Mouse (Mus musculus) megakaryocyte, embryonic 14.5 days (primary cell): ENCODE results near the gene Fbp2.

Source experiments
- FLI1 ChIP-seq: IDR thresholded peaks from 2 replicates; pipeline ENCODE4 v1.6.1; 2012; ENCODE audit warnings: low read length, inconsistent platforms, mixed read lengths
- GATA1 ChIP-seq: IDR thresholded peaks from 3 replicates; pipeline ENCODE4 v1.6.1; 2012; ENCODE audit warnings: mixed read lengths, low read length, inconsistent platforms, borderline replicate concordance

GRCm38 (mm10) chr13:62855396-62856304 lies 2.6 kb downstream of the Fbp2 start:
- TF ChIP-seq GATA1 (no peak), FLI1 (no peak)
